9 mouse cellular contexts compared by ENCODE assay signal in genomic region chr14:54527227-54528006, GRCm38 (mm10). TPM values are rescaled to one million over a fixed set of nuclear protein-coding genes. Genes with fewer than 3 reads are reported as not detected.
A peak's percentile ranks its signal among the peaks of the same experiment; 100 is the strongest.
DNase-seq lines count a peak whose midpoint lies in the region; ATAC-seq and TF ChIP-seq lines count a peak whose summit lies in the region.
"Had no signal": no experiment of that assay in that cellular context is flagged by ENCODE, and none has a peak within 500 bp of the region (broad histone marks: within the 10 kb centered on the region; RNA-seq: fewer than 3 reads in every experiment).

No protein-coding gene starts in this region.

- H3K27ac ChIP-seq in gastrocnemius, adult 2 months: no peak overlapping the region
- H3K27ac ChIP-seq in limb, embryonic 12.5 days: peak overlapping the region; percentile 72
- peak overlapping the region; percentile 71 for H3K27ac ChIP-seq in neural tube, embryonic 11.5 days (ENCODE audit: low read depth, low read length)

- H3K4me1 ChIP-seq in limb, embryonic 12.5 days (replicated peaks): peaks cover 17% of the 10 kb centered on the region
- no peaks in the 10 kb centered on the region for H3K4me1 ChIP-seq in neural tube, embryonic 11.5 days (ENCODE audit: control insufficient read depth, insufficient read depth, low read length)

- no peak for TF ChIP-seq CTCF in gastrocnemius, adult 2 months (IDR thresholded peaks at IDR 0.05)

- 2% methylated on average over 18 of the region's 18 CpGs for WGBS in limb, embryonic 12.5 days
- WGBS in neural tube, embryonic 11.5 days: 1% methylated on average over 18 of the region's 18 CpGs

- peak overlapping the region; percentile 69 for H3K4me2 ChIP-seq in limb, embryonic 12.5 days
- H3K4me2 ChIP-seq in neural tube, embryonic 11.5 days (ENCODE audit: low read depth): peak overlapping the region; percentile 55

- H3K9me3 ChIP-seq in limb, embryonic 12.5 days: no peaks in the 10 kb centered on the region
- H3K9me3 ChIP-seq in neural tube, embryonic 11.5 days (ENCODE audit: control insufficient read depth, low read length): no peaks in the 10 kb centered on the region

- intact Hi-C loops in gastrocnemius, adult 2 months (cut with DNase I): loop anchor here (5.0 kb wide), 2 partner anchors 50 to 110 kb away; partner anchors contain the start of gene Ajuba
- intact Hi-C loops in heart, postnatal 10 days (cut with DNase I): loop anchor here (5.0 kb wide), 1 partner anchor 50 kb away; the partner anchor contains the start of gene Ajuba

- DNase-seq in gastrocnemius, adult 2 months: peak; percentile 29
- no peak for DNase-seq in gastrocnemius, postnatal 4 days (ENCODE audit: low spot score in 2 of 2)
- DNase-seq in B cell, adult 2 months: peak; percentile 8 to 16
- DNase-seq in embryo, embryonic 10 days (ENCODE audit: low spot score): peak; percentile 70
- peak; percentile 29 to 55 for DNase-seq in heart, postnatal 10 days
- DNase-seq in neural tube, embryonic 11.5 days (ENCODE audit: low spot score): peak; percentile 66
- no peak for DNase-seq in spleen, adult 12 weeks (ENCODE audit: low spot score)

- H3K36me3 ChIP-seq in limb, embryonic 12.5 days: no peaks in the 10 kb centered on the region
- no peaks in the 10 kb centered on the region for H3K36me3 ChIP-seq in neural tube, embryonic 11.5 days (ENCODE audit: control insufficient read depth, insufficient read depth, low read length)

- peak; percentile 66 for ATAC-seq in limb, embryonic 12.5 days (ENCODE audit: insufficient number of reproducible peaks, insufficient read depth, low FRiP score, low TSS enrichment, low read depth)
- peak; percentile 79 for ATAC-seq in neural tube, embryonic 11.5 days (ENCODE audit: insufficient read depth, low FRiP score, low TSS enrichment)

- H3K4me3 ChIP-seq in gastrocnemius, adult 2 months: peak overlapping the region; percentile 62
- peak overlapping the region; percentile 45 for H3K4me3 ChIP-seq in limb, embryonic 12.5 days (replicated peaks)
- H3K4me3 ChIP-seq in neural tube, embryonic 11.5 days (ENCODE audit: low read depth, low read length): peak overlapping the region; percentile 28
- H3K4me3 ChIP-seq: erythroblast, embryonic 14.5 days had no signal

- peak overlapping the region; percentile 68 for H3K9ac ChIP-seq in limb, embryonic 12.5 days (replicated peaks)
- peak overlapping the region; percentile 59 for H3K9ac ChIP-seq in neural tube, embryonic 11.5 days (ENCODE audit: low read length)

- no peaks in the 10 kb centered on the region for H3K27me3 ChIP-seq in limb, embryonic 12.5 days
- H3K27me3 ChIP-seq in neural tube, embryonic 11.5 days (ENCODE audit: control insufficient read depth, insufficient read depth, low read length): no peaks in the 10 kb centered on the region

RNA-seq across cellular contexts. Expression of gene Prmt5, which starts 10.1 kb away (rescaled TPM):
- total RNA-seq in gastrocnemius, adult 2 months (2021): 10 to 100 TPM; 32.5 to 34.6 TPM
- total RNA-seq in gastrocnemius, postnatal 4 days (2021): 10 to 100 TPM; 40.0 to 40.4 TPM
- 10 to 100 TPM; 32.9 to 38.2 TPM for total RNA-seq in heart, postnatal 10 days (2021)
- 105 and 106 TPM in 2 replicates for polyA plus RNA-seq in limb, embryonic 12.5 days (2016; fragmentation: Nextera tagmentation; extraction: Ambion mirVana)
- polyA plus RNA-seq in neural tube, embryonic 11.5 days (2014; fragmentation: Nextera tagmentation; extraction: Ambion mirVana): 124 and 126 TPM in 2 replicates

RNA-seq across cellular contexts. Expression of gene Haus4, which starts 27.0 kb away (rescaled TPM):
- total RNA-seq in gastrocnemius, adult 2 months (2021): 1 to 10 TPM; 3.1 to 3.3 TPM
- 10 to 100 TPM; 18.1 to 21.2 TPM for total RNA-seq in gastrocnemius, postnatal 4 days (2021)
- total RNA-seq in heart, postnatal 10 days (2021): 10 to 100 TPM; 15.0 to 15.8 TPM
- 54.5 and 58.1 TPM in 2 replicates for polyA plus RNA-seq in limb, embryonic 12.5 days (2016; fragmentation: Nextera tagmentation; extraction: Ambion mirVana)
- polyA plus RNA-seq in neural tube, embryonic 11.5 days (2014; fragmentation: Nextera tagmentation; extraction: Ambion mirVana): 36.7 and 41.4 TPM in 2 replicates

RNA-seq across cellular contexts. Expression of gene Ajuba, which starts 49.9 kb away (rescaled TPM):
- 1 to 10 TPM; 1.4 to 1.8 TPM for total RNA-seq in gastrocnemius, adult 2 months (2021)
- 10 to 100 TPM; 14.6 to 15.8 TPM for total RNA-seq in gastrocnemius, postnatal 4 days (2021)
- total RNA-seq in heart, postnatal 10 days (2021): 10 to 100 TPM; 14.5 to 16.0 TPM
- 68.9 and 72.2 TPM in 2 replicates for polyA plus RNA-seq in limb, embryonic 12.5 days (2016; fragmentation: Nextera tagmentation; extraction: Ambion mirVana)
- 27.9 TPM in 2 replicates for polyA plus RNA-seq in neural tube, embryonic 11.5 days (2014; fragmentation: Nextera tagmentation; extraction: Ambion mirVana)
- polyA plus RNA-seq: erythroblast, embryonic 14.5 days had no signal

RNA-seq across cellular contexts. Expression of gene Rem2, which starts 51.5 kb away (rescaled TPM):
- total RNA-seq in gastrocnemius, adult 2 months (2021): not detected
- total RNA-seq in gastrocnemius, postnatal 4 days (2021): not detected
- not detected for total RNA-seq in heart, postnatal 10 days (2021)
- 4.3 and 5.0 TPM in 2 replicates for polyA plus RNA-seq in limb, embryonic 12.5 days (2016; fragmentation: Nextera tagmentation; extraction: Ambion mirVana)
- 23.3 and 26.2 TPM in 2 replicates for polyA plus RNA-seq in neural tube, embryonic 11.5 days (2014; fragmentation: Nextera tagmentation; extraction: Ambion mirVana)
- polyA plus RNA-seq: erythroblast, embryonic 14.5 days had no signal

Comparison
In these comparisons a context has a peak if more than half of its experiments do, and no peak if none do; other contexts are left out.
1. DNase-seq: peak in gastrocnemius, adult 2 months (single experiment), B cell, adult 2 months (2 of 2), embryo, embryonic 10 days (single experiment), heart, postnatal 10 days (2 of 2) and neural tube, embryonic 11.5 days (single experiment); none in gastrocnemius, postnatal 4 days (0 of 2) and spleen, adult 12 weeks (single experiment).
2. RNA of gene Ajuba, which starts 49.9 kb away (total RNA-seq): 14.5 to 16.0 TPM in heart, postnatal 10 days and 14.6 to 15.8 TPM in gastrocnemius, postnatal 4 days; 1.4 to 1.8 TPM in gastrocnemius, adult 2 months; every median in the first group is over 4 times any median in the second.
3. Peak in every context shown above with its lines, with median percentiles within 50 percentile points of each other: H3K4me3 ChIP-seq.